ENCODE assay signal across 33 mouse cellular contexts in the genomic region with DNA sequence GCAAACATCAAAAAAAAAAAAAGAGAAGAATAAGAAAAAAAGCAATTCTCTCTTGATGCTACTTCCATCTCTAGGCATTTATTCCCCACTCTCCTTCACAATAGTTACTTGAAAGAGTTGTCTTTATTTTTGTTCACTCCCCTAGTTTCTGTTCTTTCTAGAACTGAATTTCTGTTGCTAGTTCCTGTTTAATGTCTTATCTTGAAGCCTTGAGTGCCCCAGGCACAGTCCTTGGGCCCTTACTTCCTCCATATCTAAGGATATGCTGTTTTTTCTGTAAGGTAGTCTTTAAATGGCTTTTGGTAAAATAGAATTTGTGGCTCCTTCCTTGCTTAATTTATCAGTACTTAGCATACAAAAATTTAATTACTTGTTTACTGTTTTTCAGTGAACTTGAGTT. TPM values are rescaled to one million over a fixed set of nuclear protein-coding genes. Genes with fewer than 3 reads are reported as not detected.
A peak's percentile ranks its signal among the peaks of the same experiment; 100 is the strongest.
DNase-seq lines count a peak whose midpoint lies in the region; ATAC-seq and TF ChIP-seq lines count a peak whose summit lies in the region.
"Had no signal": no experiment of that assay in that cellular context is flagged by ENCODE, and none has a peak within 500 bp of the region (broad histone marks: within the 10 kb centered on the region; RNA-seq: fewer than 3 reads in every experiment).

No protein-coding gene starts in this region.

- no peak overlapping the region for H3K4me2 ChIP-seq in liver, embryonic 14.5 days (ENCODE audit: low read depth)
- H3K4me2 ChIP-seq: embryonic facial prominence, embryonic 12.5 days; hindbrain, embryonic 15.5 days; limb, embryonic 12.5 days; neural tube, embryonic 12.5 days; stomach, embryonic 15.5 days had no signal

- no peaks in the 10 kb centered on the region for H3K36me3 ChIP-seq in liver, embryonic 14.5 days (replicated peaks; ENCODE audit: control insufficient read depth, insufficient read depth, low read depth)
- H3K36me3 ChIP-seq: embryonic facial prominence, embryonic 12.5 days; hindbrain, embryonic 15.5 days; limb, embryonic 12.5 days; neural tube, embryonic 12.5 days; stomach, embryonic 15.5 days had no signal

- no peak for TF ChIP-seq CTCF in layer of hippocampus, adult 2 months (conservative IDR thresholded peaks at IDR 0.05)
- no peak for TF ChIP-seq CTCF in bone marrow macrophage, adult 2 months (IDR thresholded peaks at IDR 0.05; ENCODE audit: low read depth, low read length)
- no peak for TF ChIP-seq CTCF in liver, embryonic 14.5 days (IDR thresholded peaks at IDR 0.05; ENCODE audit: low read depth)

- 0 out of 2 replicates have a peak, but pooled peaks have one; percentile 17 for TF ChIP-seq EP300 in liver, embryonic 14.5 days (IDR thresholded peaks at IDR 0.05; ENCODE audit: low read depth)

- no peaks in the 10 kb centered on the region for H3K27me3 ChIP-seq in liver, embryonic 14.5 days (ENCODE audit: control insufficient read depth, insufficient read depth, low read length)
- H3K27me3 ChIP-seq: embryonic facial prominence, embryonic 12.5 days; hindbrain, embryonic 15.5 days; limb, embryonic 12.5 days; megakaryocyte, embryonic 14.5 days; neural tube, embryonic 12.5 days; stomach, embryonic 15.5 days had no signal

- DNase-seq in layer of hippocampus, adult 2 months (ENCODE audit: low spot score in 2 of 2) = no peak
- DNase-seq in layer of hippocampus, adult 9-10 months (ENCODE audit: low spot score) = no peak
- no peak for DNase-seq in liver, embryonic 14.5 days (ENCODE audit: low read depth in 3 of 3, low spot score in 3 of 3)
- no peak for DNase-seq in ovary, postnatal 10 days (ENCODE audit: low spot score)
- no peak for DNase-seq in cerebellum, adult 18-20 months
- DNase-seq in kidney, adult 9 months = no peak
- DNase-seq: adrenal gland, postnatal 10 days; cerebellum, postnatal 10 days; gastrocnemius, postnatal 25 days; heart, postnatal 36 days; kidney, adult 2 months; kidney, postnatal 10 days; layer of hippocampus, postnatal 36 days; lung, postnatal 10 days; midbrain, embryonic 14.5 days; retina, postnatal 1 day; right cerebral cortex, postnatal 25 days; thymus, adult 2 months; thymus, postnatal 4 days had no signal

- no peak for ATAC-seq in liver, embryonic 14.5 days (ENCODE audit: insufficient read depth)

- peaks cover 30% of the 10 kb centered on the region for H3K4me1 ChIP-seq in bone marrow macrophage, adult 2 months (ENCODE audit: control insufficient read depth, insufficient read depth, low read length)
- peaks cover 30 to 40% of the 10 kb centered on the region in 2 experiments for H3K4me1 ChIP-seq in liver, embryonic 14.5 days (replicated peaks; ENCODE audit: control insufficient read depth in 2 of 2, insufficient read depth in 2 of 2, low read length in 1 of 2)
- H3K4me1 ChIP-seq: embryonic facial prominence, embryonic 12.5 days; hindbrain, embryonic 15.5 days; limb, embryonic 12.5 days; neural tube, embryonic 12.5 days; stomach, embryonic 15.5 days had no signal

- H3K27ac ChIP-seq in layer of hippocampus, adult 2 months = peak overlapping the region; percentile 21; the same call in 1 of the 2 replicates
- peak overlapping the region; percentile 71 for H3K27ac ChIP-seq in bone marrow macrophage, adult 2 months (ENCODE audit: insufficient read depth, low read depth, low read length)
- no peak overlapping the region for H3K27ac ChIP-seq in liver, embryonic 14.5 days
- H3K27ac ChIP-seq: embryonic facial prominence, embryonic 12.5 days; hindbrain, embryonic 15.5 days; limb, embryonic 12.5 days; neural tube, embryonic 12.5 days; stomach, embryonic 15.5 days had no signal

- H3K4me3 ChIP-seq in layer of hippocampus, adult 2 months = no peak overlapping the region
- no peak overlapping the region for H3K4me3 ChIP-seq in bone marrow macrophage, adult 2 months (ENCODE audit: insufficient read depth, low read length)
- H3K4me3 ChIP-seq in liver, embryonic 14.5 days (ENCODE audit: insufficient read depth in 1 of 2, low read depth in 2 of 2, low read length in 2 of 2) = no peak overlapping the region
- H3K4me3 ChIP-seq: embryonic facial prominence, embryonic 12.5 days; hindbrain, embryonic 15.5 days; limb, embryonic 12.5 days; megakaryocyte, embryonic 14.5 days; neural tube, embryonic 12.5 days; stomach, embryonic 15.5 days had no signal

- H3K9me3 ChIP-seq in liver, embryonic 14.5 days (ENCODE audit: control insufficient read depth, low read length) = no peaks in the 10 kb centered on the region
- H3K9me3 ChIP-seq: embryonic facial prominence, embryonic 12.5 days; hindbrain, embryonic 15.5 days; limb, embryonic 12.5 days; megakaryocyte, embryonic 14.5 days; neural tube, embryonic 12.5 days; stomach, embryonic 15.5 days had no signal

- TF ChIP-seq POLR2A in bone marrow macrophage, adult 2 months (IDR thresholded peaks at IDR 0.05; ENCODE audit: borderline replicate concordance, low read depth, low read length) = no peak

- H3K9ac ChIP-seq in liver, embryonic 14.5 days (replicated peaks) = no peak overlapping the region
- H3K9ac ChIP-seq: embryonic facial prominence, embryonic 12.5 days; hindbrain, embryonic 15.5 days; limb, embryonic 12.5 days; neural tube, embryonic 12.5 days; stomach, embryonic 15.5 days had no signal

RNA-seq across cellular contexts. Expression of gene Ccr1l1, which starts 6.7 kb away (rescaled TPM):
- not detected for total RNA-seq in layer of hippocampus, adult 2 months (2021)
- 1.3 TPM in 1 of 2 replicates, not detected in the other for polyA plus RNA-seq in bone marrow macrophage, adult 2 months (2012; ENCODE audit: insufficient read depth, insufficient read length, missing spikeins)
- 0.04 TPM in 1 of 2 replicates, not detected in the other for polyA plus RNA-seq in liver, embryonic 14.5 days (2012; rRNA removed)
- polyA plus RNA-seq in liver, embryonic 14.5 days (2014; fragmentation: Nextera tagmentation; extraction: Ambion mirVana) = not detected in 2 replicates
- total RNA-seq: adrenal gland, postnatal 10 days; ES-E14; gastrocnemius, postnatal 25 days; heart, adult 8-10 months; heart, postnatal 36 days; layer of hippocampus, adult 18-20 months; layer of hippocampus, postnatal 36 days; left cerebral cortex, postnatal 14 days had no signal
- polyA plus RNA-seq: embryonic facial prominence, embryonic 12.5 days; forebrain, embryonic 11.5 days; heart, embryonic 14.5 days; hindbrain, embryonic 15.5 days; intestine, embryonic 14.5 days; limb, embryonic 12.5 days; midbrain, embryonic 14.5 days; neural tube, embryonic 12.5 days; stomach, embryonic 15.5 days; thymus, adult 2 months had no signal

RNA-seq across cellular contexts. Expression of gene Ccr1, which starts 16.5 kb away (rescaled TPM):
- total RNA-seq in layer of hippocampus, adult 2 months (2021) = under 1 TPM in 1 of 2 experiments, not detected in 1; 0.46 TPM
- polyA plus RNA-seq in bone marrow macrophage, adult 2 months (2012; ENCODE audit: insufficient read depth, insufficient read length, missing spikeins) = 6.0 and 6.5 TPM in 2 replicates
- 0.70 and 1.4 TPM in 2 replicates for polyA plus RNA-seq in liver, embryonic 14.5 days (2012; rRNA removed)
- polyA plus RNA-seq in liver, embryonic 14.5 days (2014; fragmentation: Nextera tagmentation; extraction: Ambion mirVana) = 2.0 and 2.4 TPM in 2 replicates
- total RNA-seq: ES-E14 had no signal

RNA-seq across cellular contexts. Expression of gene Ccr3, which starts 36.8 kb away (rescaled TPM):
- not detected for total RNA-seq in layer of hippocampus, adult 2 months (2021)
- polyA plus RNA-seq in bone marrow macrophage, adult 2 months (2012; ENCODE audit: insufficient read depth, insufficient read length, missing spikeins) = 4.6 and 4.9 TPM in 2 replicates
- 0.02 and 0.07 TPM in 2 replicates for polyA plus RNA-seq in liver, embryonic 14.5 days (2012; rRNA removed)
- polyA plus RNA-seq in liver, embryonic 14.5 days (2014; fragmentation: Nextera tagmentation; extraction: Ambion mirVana) = 0.05 and 0.13 TPM in 2 replicates
- total RNA-seq: ES-E14; gastrocnemius, postnatal 25 days; heart, adult 8-10 months; heart, postnatal 36 days; layer of hippocampus, adult 18-20 months; layer of hippocampus, postnatal 36 days had no signal
- polyA plus RNA-seq: embryonic facial prominence, embryonic 12.5 days; forebrain, embryonic 11.5 days; hindbrain, embryonic 15.5 days; intestine, embryonic 14.5 days; limb, embryonic 12.5 days; midbrain, embryonic 14.5 days; neural tube, embryonic 12.5 days had no signal
